Mouse (Mus musculus) hindbrain, embryonic 16.5 days (tissue): ENCODE data around the gene 1700025G04Rik. TPM values are rescaled to one million over a fixed set of nuclear protein-coding genes. Genes with fewer than 3 reads are reported as not detected.
"Not testable (repeated sequence)": the region's sequence is repeated elsewhere in the genome, so short reads cannot be mapped to it uniquely, and the experiment has no call there.

ENCODE experiments used
- ATAC-seq: fragments of 200-750 bp; cut with Nextera tagmentation; 2 replicates; pipeline ENCODE4 v1.8.0; 2017; ENCODE audit warnings: moderate TSS enrichment, moderate library complexity
- H3K27ac ChIP-seq: fragments of 300-500 bp; sonication (generic); 2 replicates; pipeline ENCODE4 v1.5.1; 2014; ENCODE audit warnings: low read depth, mild to moderate bottlenecking, control low read depth, low read length, moderate library complexity
- H3K27me3 ChIP-seq: fragments of 300-500 bp; sonication (generic); replicated peaks from 2 replicates; pipeline ENCODE4 v1.6.1; 2014; ENCODE audit warnings: low read length; ENCODE audit not compliant: control insufficient read depth, insufficient read depth
- H3K36me3 ChIP-seq: fragments of 300-500 bp; sonication (generic); 2 replicates; pipeline ENCODE4 v1.6.1; 2014; ENCODE audit warnings: mild to moderate bottlenecking, low read length, moderate library complexity, mixed read lengths; ENCODE audit not compliant: control insufficient read depth, insufficient read depth
- H3K4me1 ChIP-seq: fragments of 300-500 bp; sonication (generic); 2 replicates; pipeline ENCODE4 v1.6.1; 2014; ENCODE audit warnings: low read depth, low read length; ENCODE audit not compliant: control insufficient read depth, insufficient read depth
- H3K4me2 ChIP-seq: fragments of 300-500 bp; sonication (generic); 2 replicates; pipeline ENCODE4 v1.6.1; 2014; ENCODE audit warnings: mild to moderate bottlenecking, low read length, control low read depth, moderate library complexity
- H3K4me3 ChIP-seq: fragments of 300-500 bp; sonication (generic); 2 replicates; pipeline ENCODE4 v1.5.1; 2014; ENCODE audit warnings: mild to moderate bottlenecking, low read length, control low read depth, moderate library complexity
- H3K9ac ChIP-seq: fragments of 300-500 bp; sonication (generic); 2 replicates; pipeline ENCODE4 v1.6.1; 2014; ENCODE audit warnings: low read depth, mild to moderate bottlenecking, control low read depth, low read length, moderate library complexity
- H3K9me3 ChIP-seq: fragments of 300-500 bp; sonication (generic); 2 replicates; pipeline ENCODE4 v1.6.1; 2014; ENCODE audit warnings: mild to moderate bottlenecking, low read length, moderate library complexity; ENCODE audit not compliant: control insufficient read depth
- WGBS: fragments of 180-500 bp; shearing (Covaris S2); extraction: QIAGEN DNeasy Blood & Tissue Kit; methylation state at CpG from one replicate; pipeline ENCODE4 v1.1.7; 2014; 5-methylcytosine and 5-hydroxymethylcytosine counted together
- polyA plus RNA-seq: library from polyadenylated mRNA; unstranded; fragments of >200 nt; fragmentation: Nextera tagmentation; extraction: Ambion mirVana; gene quantifications from 2 replicates; pipeline ENCODE4 v1.2.1, GENCODE M21; 2015

The 1700025G04Rik gene
- polyA plus RNA-seq, 1 experiment from 2014 or later = 24.9 TPM

GRCm38 (mm10) chr1:151812004-151812712 is 277.8 kb downstream of the 1700025G04Rik start:
- H3K9ac ChIP-seq = no peak overlapping the region
- H3K9me3 ChIP-seq = no peaks in the 10 kb centered on the region
- H3K27me3 ChIP-seq = no peaks in the 10 kb centered on the region
- H3K36me3 ChIP-seq = peaks cover 23% of the 10 kb centered on the region
- no peak overlapping the region for H3K4me2 ChIP-seq
- no peak overlapping the region for H3K4me3 ChIP-seq
- no peak overlapping the region for H3K27ac ChIP-seq
- 70% methylated on average over 13 of the region's 13 CpGs for whole genome bisulfite sequencing
- no peaks in the 10 kb centered on the region for H3K4me1 ChIP-seq
- ATAC-seq = no peak

- 81% methylated on average over 16 of the region's 16 CpGs for WGBS
- no peak overlapping the region for H3K4me2 ChIP-seq
- no peaks in the 10 kb centered on the region for H3K4me1 ChIP-seq
- no peaks in the 10 kb centered on the region for H3K9me3 ChIP-seq
- no peak for ATAC-seq
- H3K4me3 ChIP-seq = no peak overlapping the region
- no peak overlapping the region for H3K9ac ChIP-seq
- peaks cover 30% of the 10 kb centered on the region for H3K36me3 ChIP-seq
- no peaks in the 10 kb centered on the region for H3K27me3 ChIP-seq
- H3K27ac ChIP-seq = no peak overlapping the region
Observed at GRCm38 (mm10) chr1:151811456-151811855, 278.5 kb downstream of the 1700025G04Rik start.

GRCm38 (mm10) chr1:151810628-151811421 is 279.1 kb downstream of the 1700025G04Rik start:
- Histone ChIP-seq H3K27ac (no peak overlapping the region), H3K27me3 (no peaks in the 10 kb centered on the region), H3K4me1 (no peaks in the 10 kb centered on the region), H3K4me3 (no peak overlapping the region), H3K9ac (no peak overlapping the region), H3K4me2 (no peak overlapping the region), H3K9me3 (no peaks in the 10 kb centered on the region), H3K36me3 (peaks cover 31% of the 10 kb centered on the region)
- 53% methylated on average over 7 of the region's 7 CpGs for WGBS
- no peak for ATAC-seq

GRCm38 (mm10) chr1:151807286-151807685 is 282.6 kb downstream of the 1700025G04Rik start:
- no peak for ATAC-seq
- 88% methylated on average over 5 of the region's 5 CpGs for WGBS
- Histone ChIP-seq H3K27me3 (no peaks in the 10 kb centered on the region), H3K27ac (no peak overlapping the region), H3K4me2 (no peak overlapping the region), H3K36me3 (peaks cover 23% of the 10 kb centered on the region), H3K4me1 (no peaks in the 10 kb centered on the region), H3K4me3 (no peak overlapping the region), H3K9me3 (no peaks in the 10 kb centered on the region), H3K9ac (no peak overlapping the region)

- H3K27ac ChIP-seq = not testable (repeated sequence)
- H3K36me3 ChIP-seq = peaks cover 30% of the 10 kb centered on the region
Observed at GRCm38 (mm10) chr1:151802795-151803194, 287.1 kb downstream of the 1700025G04Rik start.

More at GRCm38 (mm10) chr1:151802795-151803194, 287.1 kb downstream of the 1700025G04Rik start:
- H3K9me3 ChIP-seq, ATAC-seq, H3K27me3 ChIP-seq, H3K9ac ChIP-seq, H3K4me3 ChIP-seq, H3K4me1 ChIP-seq, H3K4me2 ChIP-seq: not testable (repeated sequence)
- 78% methylated on average over 3 of the region's 3 CpGs for WGBS
